Mouse (Mus musculus): ENCODE data around the gene Atad3a. TPM values are rescaled to one million over a fixed set of nuclear protein-coding genes. Genes with fewer than 3 reads are reported as not detected.
A peak's percentile ranks its signal among the peaks of the same experiment; 100 is the strongest.

Atad3a gene
- polyA plus RNA-seq, 1 experiment from 2014 or later: 90.0 TPM

DNA sequence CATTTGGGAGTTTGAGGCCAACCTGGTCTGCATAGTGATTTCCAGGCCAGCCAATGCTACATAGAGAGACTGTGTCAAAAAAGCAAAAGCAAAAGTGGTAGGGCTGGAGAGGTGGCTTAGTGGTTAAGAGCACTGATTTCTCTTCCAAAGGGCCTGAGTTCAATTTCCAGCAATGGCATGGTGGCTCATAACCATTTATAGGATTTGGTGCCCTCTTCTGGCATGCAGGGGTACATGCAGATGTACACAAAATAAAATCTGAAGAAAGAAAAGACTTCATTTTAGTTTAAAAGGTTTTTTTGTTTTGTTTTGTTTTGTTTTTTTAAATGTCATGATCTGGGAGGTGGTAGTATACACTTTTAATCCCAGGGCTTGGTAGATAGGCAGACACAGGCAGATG lies 60.5 kb downstream of the Atad3a start:
- Histone ChIP-seq H3K4me2 (no peak overlapping the region), H3K4me3 (no peak overlapping the region), H3K4me1 (peaks cover 2% of the 10 kb centered on the region; the same call in 1 of the 2 replicates), H3K27me3 (peaks cover 3% of the 10 kb centered on the region; the same call in 1 of the 2 replicates), H3K9me3 (no peaks in the 10 kb centered on the region), H3K9ac (no peak overlapping the region), H3K36me3 (no peaks in the 10 kb centered on the region), H3K27ac (no peak overlapping the region)
- ATAC-seq (ENCODE audit: borderline replicate concordance, extremely low read depth, low FRiP score, low TSS enrichment): no peak

DNA sequence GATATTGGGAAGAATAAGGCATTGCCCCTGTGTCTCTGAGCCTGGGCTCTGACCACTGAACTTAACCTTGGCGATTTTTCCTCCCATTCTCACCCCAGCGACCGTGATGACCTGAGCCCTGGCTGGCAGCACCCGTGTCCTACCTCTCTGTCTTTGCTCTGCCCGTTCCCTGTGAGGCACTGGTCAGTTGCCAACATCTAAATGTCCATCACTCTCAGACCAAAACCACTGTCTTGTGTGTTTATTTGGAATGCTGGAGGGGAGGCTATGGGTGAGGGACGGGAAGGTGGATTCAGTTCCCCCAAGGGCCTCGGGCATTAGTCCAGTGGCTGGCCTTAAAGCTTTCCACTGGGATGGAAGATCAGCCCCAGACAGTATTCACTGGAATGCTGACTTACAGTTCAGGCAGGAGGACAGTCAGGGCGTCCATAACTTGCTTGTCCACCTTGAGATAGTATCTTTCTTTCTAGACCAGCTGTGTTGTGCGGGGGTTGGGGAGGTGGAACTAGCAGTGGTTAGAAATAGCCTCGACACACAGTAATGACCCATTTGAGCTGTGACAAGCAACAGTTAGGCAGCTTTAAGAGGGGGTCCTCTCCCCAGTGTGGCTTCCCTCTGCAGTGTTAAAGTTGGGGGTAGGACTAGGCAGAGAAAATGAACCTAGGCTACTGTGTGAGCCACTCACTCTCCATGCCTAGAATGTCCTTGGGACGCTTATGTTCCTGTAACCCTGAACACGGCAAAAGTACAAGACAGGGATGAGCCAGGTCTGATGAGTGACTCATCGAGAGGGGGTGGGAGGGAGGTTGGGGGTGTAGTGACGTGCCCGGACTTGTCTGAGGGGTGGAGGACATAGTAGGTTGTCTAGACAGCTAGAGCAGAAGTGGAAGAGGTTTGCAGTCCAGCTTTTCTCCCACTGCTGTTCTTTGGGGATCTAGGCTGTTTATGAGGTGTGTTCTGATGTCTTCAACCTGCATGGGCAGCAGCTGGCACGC lies 64.3 kb downstream of the Atad3a start:
- Histone ChIP-seq H3K9ac (no peak overlapping the region), H3K4me2 (no peak overlapping the region)
- 60% methylated on average over 16 of the region's 16 CpGs for WGBS

GRCm38 (mm10) chr4:155695531-155696062 lies 65.3 kb downstream of the Atad3a start:
- no peaks in the 10 kb centered on the region for H3K9me3 ChIP-seq
- H3K4me2 ChIP-seq: peak overlapping the region; percentile 99
- WGBS: 90% methylated on average over 4 of the region's 4 CpGs
- H3K36me3 ChIP-seq: no peaks in the 10 kb centered on the region
- H3K4me3 ChIP-seq: peak overlapping the region; percentile 70; the same call in 1 of the 2 replicates
- ATAC-seq (ENCODE audit: borderline replicate concordance, extremely low read depth, low FRiP score, low TSS enrichment): no peak
- H3K27me3 ChIP-seq: peaks cover 9% of the 10 kb centered on the region; the same call in 1 of the 2 replicates
- H3K4me1 ChIP-seq: peaks cover 13% of the 10 kb centered on the region
- no peak overlapping the region for H3K9ac ChIP-seq
- no peak overlapping the region for H3K27ac ChIP-seq

More for the DNA sequence above, 64.3 kb downstream of the Atad3a start:
- Histone ChIP-seq H3K4me3 (no peak overlapping the region), H3K27me3 (peaks cover 9% of the 10 kb centered on the region; the same call in 1 of the 2 replicates), H3K36me3 (no peaks in the 10 kb centered on the region), H3K27ac (no peak overlapping the region), H3K4me1 (peaks cover 13% of the 10 kb centered on the region), H3K9me3 (no peaks in the 10 kb centered on the region)
- ATAC-seq (ENCODE audit: borderline replicate concordance, extremely low read depth, low FRiP score, low TSS enrichment): no peak

DNA sequence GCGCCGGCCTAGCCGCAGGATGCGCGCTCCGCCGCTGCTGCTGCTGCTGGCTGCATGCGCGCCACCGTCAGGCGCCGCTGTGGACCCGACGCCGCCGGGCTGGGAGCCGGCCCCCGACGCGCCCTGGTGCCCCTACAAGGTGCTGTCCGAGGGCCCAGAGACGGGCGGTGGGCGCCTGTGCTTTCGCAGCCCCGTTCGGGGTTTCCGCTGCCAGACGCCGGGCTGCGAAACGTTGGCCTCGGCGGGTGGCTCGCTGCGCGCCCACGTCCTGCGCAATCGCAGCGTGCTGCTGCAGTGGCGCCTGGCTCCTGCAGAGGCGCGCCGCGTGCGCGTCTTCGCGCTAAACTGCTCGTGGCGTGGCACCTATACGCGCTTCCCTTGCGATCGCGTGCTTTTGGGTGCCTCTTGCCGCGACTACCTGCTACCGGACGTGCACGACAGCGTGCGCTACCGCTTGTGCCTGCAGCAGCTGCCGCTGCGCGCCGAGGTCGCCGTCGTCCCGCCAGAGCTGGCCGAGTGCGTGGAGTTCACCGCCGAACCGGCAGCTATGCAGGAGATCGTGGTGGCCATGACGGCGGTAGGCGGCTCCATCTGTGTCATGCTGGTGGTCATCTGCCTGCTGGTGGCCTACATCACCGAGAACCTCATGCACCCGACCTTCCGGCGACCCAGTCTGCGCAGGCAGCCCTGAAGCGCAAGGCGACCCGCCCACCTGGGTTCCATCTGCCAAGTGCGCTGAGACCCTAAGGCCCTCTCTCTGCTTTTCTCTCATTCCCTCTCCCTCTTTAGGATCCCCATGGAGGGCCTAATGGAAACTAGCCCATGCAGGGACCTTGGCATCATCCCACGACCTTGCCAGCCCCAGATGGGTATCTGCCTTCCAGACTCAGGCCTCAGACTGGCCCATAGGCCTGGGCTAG lies 66.2 kb downstream of the Atad3a start:
- 2% methylated on average over 89 of the region's 92 CpGs for WGBS
- no peaks in the 10 kb centered on the region for H3K36me3 ChIP-seq
- peak overlapping the region; percentile 99 for H3K4me2 ChIP-seq
- peak overlapping the region; percentile 53 for H3K9ac ChIP-seq
- H3K9me3 ChIP-seq: no peaks in the 10 kb centered on the region
- no peak overlapping the region for H3K27ac ChIP-seq
- peaks cover 9% of the 10 kb centered on the region; the same call in 1 of the 2 replicates for H3K27me3 ChIP-seq
- H3K4me1 ChIP-seq: peaks cover 13% of the 10 kb centered on the region
- peak overlapping the region; percentile 70 for H3K4me3 ChIP-seq
- peak; percentile 76 for ATAC-seq (ENCODE audit: borderline replicate concordance, extremely low read depth, low FRiP score, low TSS enrichment)

DNA sequence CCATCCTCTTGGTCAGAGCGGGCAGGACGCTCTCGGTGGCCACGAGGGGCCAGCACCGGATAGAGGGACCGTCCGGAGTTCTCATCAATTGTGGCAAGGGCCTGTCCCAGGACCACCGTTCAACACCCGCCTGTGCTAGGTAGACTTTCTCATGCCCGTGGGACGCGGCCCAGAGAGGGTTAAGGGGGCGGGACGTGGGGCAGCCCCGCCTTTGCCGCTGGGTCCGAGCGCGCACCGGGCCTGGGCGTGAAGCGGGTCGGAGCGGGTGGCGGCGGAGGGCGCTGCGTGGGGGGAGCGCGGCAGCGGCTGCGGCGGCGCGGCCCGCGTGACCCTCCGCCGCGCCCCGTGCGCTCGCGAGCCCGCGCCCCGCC lies 66.8 kb downstream of the Atad3a start, which contains the start of gene Fndc10:
Gene Fndc10 (plus strand): TSS at position 232 of the 371 bp plus-strand sequence.
- Histone ChIP-seq H3K4me2 (peak within 1 kb of the TSS; percentile 99), H3K9me3 (no peaks in the 10 kb centered on the region), H3K36me3 (no peaks in the 10 kb centered on the region), H3K4me1 (peaks cover 13% of the 10 kb centered on the region), H3K9ac (peak within 1 kb of the TSS; percentile 53), H3K27ac (no peak within 1 kb of the TSS), H3K27me3 (peaks cover 9% of the 10 kb centered on the region; the same call in 1 of the 2 replicates), H3K4me3 (peak within 1 kb of the TSS; percentile 70)
- ATAC-seq (ENCODE audit: borderline replicate concordance, extremely low read depth, low FRiP score, low TSS enrichment): peak; percentile 82
- under 1% methylated on average over 37 of the region's 47 CpGs for WGBS

DNA sequence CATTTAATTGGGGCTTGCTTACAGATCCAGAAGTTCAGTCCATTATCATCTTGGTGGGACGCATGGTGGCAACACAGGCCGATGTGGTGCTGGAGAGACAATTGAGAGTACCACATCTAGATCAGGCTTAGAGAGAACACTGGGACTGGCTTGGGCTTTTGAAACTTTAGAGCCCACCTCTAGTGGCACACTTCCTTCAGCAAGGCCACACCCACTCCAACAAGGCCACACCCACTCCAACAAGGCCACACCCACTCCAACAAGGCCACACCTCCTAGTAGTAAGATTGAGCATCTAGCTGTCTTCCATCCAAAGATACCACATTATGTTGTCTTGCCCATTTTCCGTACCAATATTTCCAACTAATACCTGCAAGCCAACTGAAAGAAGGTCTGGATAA lies 68.5 kb downstream of the Atad3a start:
- H3K27ac ChIP-seq: no peak overlapping the region
- peaks cover 13% of the 10 kb centered on the region for H3K4me1 ChIP-seq
- WGBS: 95% methylated on average over 3 of the region's 3 CpGs
- peaks cover 9% of the 10 kb centered on the region; the same call in 1 of the 2 replicates for H3K27me3 ChIP-seq
- H3K36me3 ChIP-seq: no peaks in the 10 kb centered on the region
- no peaks in the 10 kb centered on the region for H3K9me3 ChIP-seq
- no peak overlapping the region for H3K4me2 ChIP-seq
- H3K9ac ChIP-seq: no peak overlapping the region
- no peak overlapping the region for H3K4me3 ChIP-seq
- no peak for ATAC-seq (ENCODE audit: borderline replicate concordance, extremely low read depth, low FRiP score, low TSS enrichment)

Small RNAs within 50 kb of the gene (microRNA-seq; reads per million reads assigned to microRNA genes)
- gene Gm27743: not detected

Other genes with a start within 250 kb of the Atad3a start
- 76.3 and 77.6 TPM in 2 replicates for gene Nadk, start 198.7 kb downstream of the Atad3a start, polyA plus RNA-seq (2015; fragmentation: Nextera tagmentation; extraction: Ambion mirVana)
- gene Slc35e2, start 159.7 kb downstream of the Atad3a start, polyA plus RNA-seq (2015; fragmentation: Nextera tagmentation; extraction: Ambion mirVana): 6.4 and 6.5 TPM in 2 replicates
- 50.2 and 53.6 TPM in 2 replicates for gene Cdk11b, start 136.2 kb downstream of the Atad3a start, polyA plus RNA-seq (2015; fragmentation: Nextera tagmentation; extraction: Ambion mirVana)
- gene Gm10563, start 115.7 kb downstream of the Atad3a start, polyA plus RNA-seq (2015; fragmentation: Nextera tagmentation; extraction: Ambion mirVana): not detected in 2 replicates
- gene Mmp23, start 107.7 kb downstream of the Atad3a start, polyA plus RNA-seq (2015; fragmentation: Nextera tagmentation; extraction: Ambion mirVana): 41.7 and 47.8 TPM in 2 replicates
- 27.6 and 29.1 TPM in 2 replicates for gene Mib2, start 91.9 kb downstream of the Atad3a start, polyA plus RNA-seq (2015; fragmentation: Nextera tagmentation; extraction: Ambion mirVana)
- 4.3 and 4.9 TPM in 2 replicates for gene Fndc10, start 66.8 kb downstream of the Atad3a start, polyA plus RNA-seq (2015; fragmentation: Nextera tagmentation; extraction: Ambion mirVana)
- gene Ssu72, start 56.3 kb downstream of the Atad3a start, polyA plus RNA-seq (2015; fragmentation: Nextera tagmentation; extraction: Ambion mirVana): 147 and 150 TPM in 2 replicates
- gene Tmem240, start 26.3 kb downstream of the Atad3a start, polyA plus RNA-seq (2015; fragmentation: Nextera tagmentation; extraction: Ambion mirVana): 0.44 and 0.59 TPM in 2 replicates
- gene Vwa1, start 13.6 kb upstream of the Atad3a start, polyA plus RNA-seq (2015; fragmentation: Nextera tagmentation; extraction: Ambion mirVana): 10.5 and 11.0 TPM in 2 replicates
- gene Tmem88b, start 24.8 kb upstream of the Atad3a start, polyA plus RNA-seq (2015; fragmentation: Nextera tagmentation; extraction: Ambion mirVana): 0.16 and 0.26 TPM in 2 replicates
- gene Ankrd65, start 29.3 kb upstream of the Atad3a start, polyA plus RNA-seq (2015; fragmentation: Nextera tagmentation; extraction: Ambion mirVana): 0.20 TPM in 1 of 2 replicates, not detected in the other
- 193 and 228 TPM in 2 replicates for gene Mrpl20, start 41.8 kb upstream of the Atad3a start, polyA plus RNA-seq (2015; fragmentation: Nextera tagmentation; extraction: Ambion mirVana)
- 152 and 169 TPM in 2 replicates for gene Ccnl2, start 51.4 kb upstream of the Atad3a start, polyA plus RNA-seq (2015; fragmentation: Nextera tagmentation; extraction: Ambion mirVana)
- 143 and 146 TPM in 2 replicates for gene Aurkaip1, start 70.2 kb upstream of the Atad3a start, polyA plus RNA-seq (2015; fragmentation: Nextera tagmentation; extraction: Ambion mirVana)
- gene Mxra8, start 78.6 kb upstream of the Atad3a start, polyA plus RNA-seq (2015; fragmentation: Nextera tagmentation; extraction: Ambion mirVana): 194 and 223 TPM in 2 replicates
- 14.0 and 14.7 TPM in 2 replicates for gene Dvl1, start 86.3 kb upstream of the Atad3a start, polyA plus RNA-seq (2015; fragmentation: Nextera tagmentation; extraction: Ambion mirVana)
- gene Tas1r3, start 102.3 kb upstream of the Atad3a start, polyA plus RNA-seq (2015; fragmentation: Nextera tagmentation; extraction: Ambion mirVana): 0.34 and 0.36 TPM in 2 replicates
- gene Cptp, start 108.3 kb upstream of the Atad3a start, polyA plus RNA-seq (2015; fragmentation: Nextera tagmentation; extraction: Ambion mirVana): 14.5 and 15.2 TPM in 2 replicates
- 77.7 and 80.5 TPM in 2 replicates for gene Ints11, start 108.5 kb upstream of the Atad3a start, polyA plus RNA-seq (2015; fragmentation: Nextera tagmentation; extraction: Ambion mirVana)
- gene Pusl1, start 130.7 kb upstream of the Atad3a start, polyA plus RNA-seq (2015; fragmentation: Nextera tagmentation; extraction: Ambion mirVana): 42.9 and 44.9 TPM in 2 replicates
- 15.1 and 17.7 TPM in 2 replicates for gene Acap3, start 130.7 kb upstream of the Atad3a start, polyA plus RNA-seq (2015; fragmentation: Nextera tagmentation; extraction: Ambion mirVana)
- gene Ube2j2, start 182.7 kb upstream of the Atad3a start, polyA plus RNA-seq (2015; fragmentation: Nextera tagmentation; extraction: Ambion mirVana): 106 and 107 TPM in 2 replicates
- 39.3 and 45.0 TPM in 2 replicates for gene C1qtnf12, start 201.2 kb upstream of the Atad3a start, polyA plus RNA-seq (2015; fragmentation: Nextera tagmentation; extraction: Ambion mirVana)
- gene B3galt6, start 231.6 kb upstream of the Atad3a start, polyA plus RNA-seq (2015; fragmentation: Nextera tagmentation; extraction: Ambion mirVana): 16.4 and 17.0 TPM in 2 replicates
- 156 and 162 TPM in 2 replicates for gene Sdf4, start 231.8 kb upstream of the Atad3a start, polyA plus RNA-seq (2015; fragmentation: Nextera tagmentation; extraction: Ambion mirVana)